Mouse (Mus musculus) left cerebral cortex, postnatal 4 days (tissue): ENCODE data around the gene Rmnd5a. TPM values are rescaled to one million over a fixed set of nuclear protein-coding genes. Genes with fewer than 3 reads are reported as not detected.

Experiments used
- DNase-seq: peaks from one replicate; pipeline ENCODE4 v3.0.0-alpha.2; 2022
- intact Hi-C: fragments of 180-260 bp; cut with DNase I; formaldehyde crosslinking; loops from one replicate; pipeline ENCODE4 v1.15.1; 2025
- total RNA-seq, 2 experiments: library from RNA; stranded (reverse); gene quantifications; 2 replicates each; pipeline ENCODE4 v1.2.3; 2021

Rmnd5a gene
- total RNA-seq, 2 experiments from 2014 or later, result 53.5 to 54.3 TPM

DNA sequence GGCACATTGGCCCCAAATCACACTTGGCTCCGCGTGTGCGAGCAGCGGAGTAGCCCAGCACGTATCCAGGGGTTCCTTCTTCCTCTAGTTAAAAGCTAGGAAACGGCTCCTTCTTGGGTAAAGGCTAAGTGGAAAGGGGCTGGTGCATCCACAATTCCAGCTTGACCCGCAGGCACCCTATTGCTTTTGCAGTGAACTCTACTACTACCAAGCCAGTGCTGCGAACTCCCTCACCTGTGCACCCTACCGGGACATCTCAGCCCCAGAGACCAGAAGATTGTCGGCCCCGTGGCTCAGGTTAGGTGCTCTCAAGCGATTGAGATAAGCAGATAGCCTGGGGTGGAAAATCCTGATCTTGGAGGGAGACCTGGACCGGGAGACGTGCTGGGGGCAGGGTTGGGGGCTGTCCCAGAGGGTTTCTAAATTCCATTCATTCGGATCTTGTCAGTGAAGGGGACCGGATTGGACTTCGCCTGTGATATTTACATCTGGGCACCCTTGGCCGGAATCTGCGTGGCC is 66.1 kb downstream of the Rmnd5a start:
- intact Hi-C loops, result no loop called here
- DNase-seq, result no peak

DNA sequence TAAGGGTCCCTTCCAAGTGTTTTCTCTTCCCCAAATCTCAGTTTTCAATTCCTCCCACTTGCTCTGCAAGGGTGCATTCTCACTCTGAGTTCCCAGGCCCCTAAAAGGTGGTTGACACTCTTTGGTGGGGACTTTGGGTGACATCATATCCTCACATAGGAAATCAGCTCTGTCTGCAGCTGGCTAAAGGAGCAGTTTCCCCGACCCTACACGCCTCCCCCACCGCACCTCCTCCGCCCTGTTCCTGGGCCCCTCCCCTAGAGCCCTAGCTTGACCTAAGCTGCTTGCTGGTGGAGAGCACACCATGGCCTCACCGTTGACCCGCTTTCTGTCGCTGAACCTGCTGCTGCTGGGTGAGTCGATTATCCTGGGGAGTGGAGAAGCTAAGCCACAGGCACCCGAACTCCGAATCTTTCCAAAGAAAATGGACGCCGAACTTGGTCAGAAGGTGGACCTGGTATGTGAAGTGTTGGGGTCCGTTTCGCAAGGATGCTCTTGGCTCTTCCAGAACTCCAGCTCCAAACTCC is 67.1 kb downstream of the Rmnd5a start, which contains the start of gene Cd8a:
Gene Cd8a (plus strand): TSS at position 179 of the 527 bp plus-strand sequence.
- intact Hi-C loops, result no loop called here
- DNase-seq, result no peak

DNA sequence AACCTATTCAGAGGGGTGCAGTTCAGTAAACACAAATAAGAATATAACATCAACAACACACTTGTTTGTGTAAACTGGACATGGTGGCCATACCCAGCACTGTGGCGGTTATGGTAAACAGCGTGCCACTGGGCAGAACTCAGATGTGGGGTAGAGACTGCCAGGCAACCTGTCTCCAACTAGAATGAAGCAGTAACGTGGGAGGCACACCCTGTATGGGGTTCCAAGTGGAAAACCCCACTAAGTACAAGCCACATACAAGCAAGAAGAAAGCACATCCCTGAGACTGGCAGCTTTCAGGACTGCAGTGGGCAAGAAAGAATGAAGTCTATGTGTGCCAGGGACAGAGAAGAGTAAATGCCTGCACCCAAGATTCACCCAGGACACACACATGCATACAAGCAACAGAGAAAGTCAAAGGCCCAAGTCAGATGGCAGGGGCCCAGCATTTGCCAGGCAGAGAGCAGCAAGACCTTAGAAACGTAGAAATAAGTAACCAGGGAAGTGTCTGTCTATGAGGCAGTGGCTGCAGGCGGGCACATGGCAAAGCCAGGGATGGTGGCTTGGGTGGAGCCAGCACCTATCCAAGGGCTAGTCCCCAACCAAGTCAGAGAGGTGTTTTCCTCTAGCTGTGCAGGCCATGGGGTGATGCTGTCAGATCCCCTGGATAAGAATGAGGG is 68.3 kb downstream of the Rmnd5a start:
- intact Hi-C loops, result no loop called here
- no peak for DNase-seq

DNA sequence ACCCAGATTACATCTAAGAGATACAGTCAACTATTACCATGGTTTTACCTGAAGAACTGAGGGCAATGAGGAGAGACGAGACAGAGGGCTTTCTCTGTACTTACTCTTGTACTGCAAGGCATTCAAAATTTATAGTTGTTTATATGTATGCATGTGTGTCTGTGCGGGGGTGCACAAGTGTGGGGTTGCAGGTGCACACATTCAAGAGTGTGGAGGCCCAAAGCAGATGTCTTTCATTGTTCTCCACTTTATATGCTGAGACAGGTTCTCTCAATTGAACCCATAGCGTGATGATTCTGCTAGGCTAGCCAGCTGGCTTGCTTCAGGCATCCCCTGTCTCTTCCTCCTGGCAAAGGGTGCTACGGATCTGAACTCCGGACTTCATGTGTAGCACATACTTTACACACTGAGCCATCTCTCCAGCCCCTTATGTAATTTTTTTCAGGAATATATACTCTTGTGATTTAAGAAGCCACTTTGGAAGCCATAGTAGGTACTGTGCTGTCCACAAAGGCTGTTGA is 69.3 kb downstream of the Rmnd5a start:
- intact Hi-C loops, result no loop called here
- DNase-seq, result no peak

DNA sequence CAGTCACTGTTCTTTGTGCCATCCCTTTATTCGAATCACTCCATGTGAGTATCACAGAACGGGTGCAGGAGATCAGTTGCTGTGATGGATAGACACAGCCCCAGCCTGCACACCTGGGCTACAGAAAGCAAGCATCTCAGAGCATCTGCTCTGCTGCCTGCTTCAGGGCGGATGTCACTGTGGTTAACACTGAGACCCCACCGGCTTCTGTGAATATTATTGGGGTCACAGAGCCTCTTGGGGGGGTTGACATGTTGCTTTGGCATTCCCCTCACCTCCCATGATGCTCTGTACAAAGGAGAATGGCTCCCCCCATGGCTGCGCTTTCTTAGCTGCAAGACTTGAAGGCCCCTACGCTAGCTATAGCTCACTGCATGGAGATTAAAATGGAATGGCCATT is 71.0 kb downstream of the Rmnd5a start:
- intact Hi-C loops, result no loop called here
- DNase-seq, result no peak

DNA sequence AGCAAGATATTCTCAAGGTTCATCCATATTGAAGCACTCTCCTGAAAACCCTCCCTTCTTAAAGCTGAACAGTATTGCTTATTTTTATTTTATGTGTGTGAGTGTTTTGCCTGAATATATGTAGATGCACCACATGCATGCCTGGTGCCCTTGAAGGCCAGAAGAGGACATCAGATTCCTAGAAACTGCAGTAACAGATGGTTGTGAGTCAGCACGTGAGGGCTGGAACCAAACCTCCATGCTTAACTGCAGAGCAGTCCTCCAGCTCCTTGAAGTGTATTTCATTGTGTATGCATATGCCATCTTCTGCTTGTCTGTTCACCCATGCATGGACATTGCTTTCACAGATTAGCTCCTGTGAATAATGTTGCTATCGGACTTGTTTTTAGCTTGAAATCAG is 76.4 kb downstream of the Rmnd5a start:
- DNase-seq, result no peak

DNA sequence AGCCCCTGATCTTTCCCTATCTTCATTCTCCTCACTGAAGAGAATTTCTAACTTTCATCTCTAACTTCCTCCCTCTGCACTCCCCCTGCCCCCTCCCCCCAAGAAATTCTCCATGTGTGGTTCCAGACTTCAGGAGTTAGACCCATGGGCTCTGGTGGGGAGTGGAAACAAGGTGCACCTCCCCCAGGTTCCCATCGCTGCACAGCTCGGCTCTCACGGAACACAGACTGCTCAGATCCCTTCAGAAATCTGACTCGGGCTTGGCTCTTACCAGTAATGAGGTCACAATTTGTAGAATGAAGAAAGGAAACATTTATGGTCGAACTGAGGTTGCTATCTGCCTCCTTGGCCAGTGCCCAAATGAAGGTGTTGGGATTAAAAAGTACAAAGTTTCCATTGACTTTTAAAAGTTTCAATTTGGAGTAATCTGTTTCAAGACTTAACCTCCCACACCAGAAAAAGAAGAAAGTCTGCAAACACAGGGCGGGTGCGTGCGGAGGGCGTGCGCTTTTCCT is 79.2 kb downstream of the Rmnd5a start:
- intact Hi-C loops, result no loop called here
- no peak for DNase-seq

More for the DNA sequence above, 76.4 kb downstream of the Rmnd5a start:
- intact Hi-C loops, result no loop called here

DNA sequence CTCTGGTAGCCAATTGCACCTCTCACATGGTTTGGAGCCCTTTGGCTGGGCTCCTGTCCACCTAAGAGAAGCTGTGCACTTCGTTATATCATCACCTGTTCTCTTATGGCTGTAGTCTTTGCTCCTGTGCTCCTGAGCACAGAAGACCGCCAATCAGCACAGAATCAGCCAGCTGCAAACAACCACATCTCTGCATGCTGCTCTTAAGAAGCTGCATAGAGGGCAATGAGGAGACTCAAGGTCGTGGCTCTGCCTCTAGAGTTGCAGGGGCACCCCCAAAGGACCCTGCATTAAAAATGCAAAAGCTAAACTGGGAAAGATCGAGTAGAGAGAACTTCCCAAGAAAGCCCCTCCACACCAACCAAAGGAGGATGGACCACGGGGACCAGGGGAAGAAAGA is 79.7 kb downstream of the Rmnd5a start:
- intact Hi-C loops, result no loop called here
- no peak for DNase-seq

DNA sequence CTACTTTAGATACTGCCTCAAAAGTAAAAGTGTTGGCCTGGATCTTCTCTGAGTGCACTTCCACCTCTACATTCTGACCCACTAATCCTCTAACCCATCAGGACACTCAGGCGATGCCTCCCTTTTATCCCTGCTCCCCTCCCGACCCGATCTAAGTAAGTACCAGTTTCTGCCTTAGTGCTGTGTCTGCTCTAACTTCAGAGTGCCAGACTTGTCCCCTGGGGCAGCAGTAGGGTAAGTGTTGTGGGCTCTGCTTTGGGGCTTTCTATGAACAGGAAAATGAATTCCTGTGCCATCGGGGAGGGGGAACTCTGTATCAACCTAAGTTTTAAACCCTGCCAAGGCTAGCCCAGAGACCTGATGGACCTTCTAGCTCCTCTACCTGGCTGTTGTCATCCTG is 80.2 kb downstream of the Rmnd5a start:
- DNase-seq, result no peak
- intact Hi-C loops, result no loop called here

DNA sequence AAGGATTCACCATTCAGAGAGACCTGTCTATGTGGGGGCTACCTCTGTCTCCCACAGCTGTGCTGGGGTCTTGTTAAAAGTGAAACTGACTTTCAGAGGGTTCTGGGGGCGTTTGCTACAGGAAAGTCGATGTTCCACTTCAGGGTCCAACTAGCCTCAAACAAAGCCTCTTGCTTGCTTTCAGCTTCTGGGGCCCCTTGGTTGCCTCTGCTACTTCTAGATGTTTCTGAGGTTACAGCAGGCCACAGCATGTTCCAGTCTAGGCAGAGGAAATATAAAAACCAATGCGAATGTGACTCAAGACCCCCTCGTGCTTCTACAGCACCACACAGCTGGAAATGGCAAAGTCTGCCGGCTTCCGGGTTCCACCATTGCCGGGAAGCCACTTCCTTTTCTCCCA is 82.9 kb downstream of the Rmnd5a start:
- no peak for DNase-seq
- intact Hi-C loops, result no loop called here

DNA sequence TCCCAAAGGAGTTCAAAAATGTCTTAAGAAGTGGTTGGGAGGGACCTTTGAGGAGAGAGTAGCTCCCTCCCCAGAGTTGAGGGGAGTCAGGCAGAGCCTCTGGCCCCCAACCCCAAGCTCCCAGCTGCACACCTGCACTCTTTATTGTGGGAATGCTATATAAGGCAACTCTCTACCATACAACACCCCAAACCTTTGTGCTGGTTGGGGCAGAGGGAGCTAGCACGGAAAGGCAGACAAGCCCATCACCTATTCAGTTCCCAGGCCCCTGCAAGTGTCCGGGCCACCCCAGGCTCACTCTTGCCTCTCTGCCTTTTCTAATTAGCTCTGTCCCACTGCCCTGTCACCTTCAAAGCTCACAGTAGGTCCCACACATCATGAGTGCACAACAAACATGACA is 86.7 kb downstream of the Rmnd5a start:
- DNase-seq, result no peak
- intact Hi-C loops, result no loop called here

DNA sequence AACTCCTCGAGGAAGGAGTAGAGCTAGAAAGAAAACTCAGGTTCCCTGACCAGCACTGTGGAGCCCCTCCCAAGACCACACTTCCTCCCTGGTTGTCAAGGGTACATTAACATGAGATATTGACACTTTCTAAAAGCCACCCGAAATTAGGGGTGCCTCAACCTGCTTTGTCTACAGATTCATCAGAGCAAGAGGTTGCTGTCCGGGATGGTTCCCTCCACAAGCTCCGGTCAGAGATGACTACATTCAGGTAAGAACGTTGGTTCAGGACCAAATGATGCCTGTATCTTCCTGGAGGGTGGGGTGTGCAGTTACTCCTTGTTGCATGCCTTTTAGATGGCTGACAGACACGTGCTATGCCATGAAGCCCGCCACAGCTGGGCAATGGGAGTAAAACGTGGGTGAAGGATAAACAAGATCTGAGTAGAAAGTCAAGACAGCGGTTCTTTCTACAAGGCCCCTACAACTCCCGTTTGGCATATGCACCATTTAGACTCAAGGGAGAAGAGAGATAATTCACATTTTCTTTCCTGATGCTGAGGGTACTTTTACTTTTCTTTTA is 87.5 kb downstream of the Rmnd5a start:
- intact Hi-C loops, result no loop called here
- no peak for DNase-seq

DNA sequence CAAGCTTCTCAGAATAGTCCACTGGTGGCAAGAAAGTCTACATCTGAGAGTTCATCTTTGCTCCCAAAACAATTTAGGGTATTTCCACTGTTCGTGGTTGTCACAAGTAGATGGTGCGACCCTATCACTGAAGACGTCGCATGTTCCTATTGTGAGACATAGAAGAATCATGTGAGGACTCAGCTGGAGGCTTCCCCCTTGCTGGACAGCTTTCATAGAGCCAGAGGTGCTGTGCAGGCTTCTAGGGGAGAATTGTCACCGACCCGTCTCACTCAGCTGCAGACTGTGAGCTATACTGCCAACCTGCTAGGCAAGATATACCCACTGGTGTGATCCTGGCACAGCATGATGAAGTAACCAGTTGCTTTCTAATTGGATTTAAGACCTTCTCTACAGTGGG is 88.2 kb downstream of the Rmnd5a start:
- intact Hi-C loops, result no loop called here
- no peak for DNase-seq

DNA sequence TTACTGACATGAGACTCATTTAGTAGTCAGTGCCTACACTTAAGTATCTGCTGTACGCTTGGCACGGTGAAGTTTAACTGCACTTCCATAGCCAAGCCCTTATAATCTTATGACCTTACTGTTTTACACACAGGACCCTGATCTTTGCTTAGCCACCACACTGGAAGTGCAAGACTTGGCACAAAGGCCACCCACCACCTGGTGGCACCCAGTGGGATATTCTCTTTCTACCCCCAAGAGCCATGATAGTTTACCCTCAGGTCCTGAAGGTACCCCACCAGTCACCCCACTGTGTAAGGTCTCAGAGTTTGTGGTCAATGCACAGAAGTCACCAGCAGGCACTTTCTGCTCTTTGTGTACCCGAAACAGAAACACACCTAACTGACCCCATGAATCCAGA is 89.2 kb downstream of the Rmnd5a start:
- intact Hi-C loops, result no loop called here
- DNase-seq, result no peak

DNA sequence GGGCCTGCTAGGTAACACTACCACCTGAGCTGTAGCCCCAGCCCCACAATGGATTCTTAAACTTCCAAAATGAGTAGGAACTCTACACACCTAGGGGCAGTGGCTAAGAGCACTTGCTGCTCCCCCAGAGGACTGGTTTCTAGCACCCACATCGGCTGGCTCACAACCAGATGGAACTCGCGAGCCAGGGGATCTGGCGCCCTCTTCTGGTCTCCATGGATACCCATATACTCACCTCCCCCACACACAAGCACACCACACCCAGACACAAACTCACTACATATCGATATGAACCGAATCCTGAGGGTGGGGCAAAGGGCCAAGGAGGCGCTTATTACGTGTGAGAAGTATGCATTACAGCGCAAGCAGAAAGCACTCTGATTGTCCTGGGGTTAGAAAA is 92.4 kb downstream of the Rmnd5a start:
- no peak for DNase-seq
- intact Hi-C loops, result no loop called here

DNA sequence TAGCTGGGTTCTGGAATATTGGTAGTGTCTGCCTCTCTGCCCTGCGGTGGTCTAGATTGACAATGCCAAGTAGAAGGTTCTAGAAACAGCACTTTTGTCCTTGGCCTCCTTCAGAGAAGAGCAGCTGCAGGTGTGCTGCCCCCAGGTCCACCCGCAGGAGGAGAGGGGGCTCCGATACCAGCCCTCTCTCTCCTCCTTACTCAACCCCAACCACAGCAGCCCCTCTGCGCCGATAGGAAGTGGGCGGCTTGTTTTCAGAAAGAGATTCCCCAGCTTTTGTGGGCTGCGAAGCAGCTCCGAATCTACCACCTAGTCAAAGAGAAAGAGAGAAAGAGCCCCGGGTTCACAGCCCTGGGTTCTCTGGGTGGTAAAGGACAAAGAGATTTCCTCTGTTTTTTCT is 99.3 kb downstream of the Rmnd5a start:
- no peak for DNase-seq
- intact Hi-C loops, result no loop called here

DNA sequence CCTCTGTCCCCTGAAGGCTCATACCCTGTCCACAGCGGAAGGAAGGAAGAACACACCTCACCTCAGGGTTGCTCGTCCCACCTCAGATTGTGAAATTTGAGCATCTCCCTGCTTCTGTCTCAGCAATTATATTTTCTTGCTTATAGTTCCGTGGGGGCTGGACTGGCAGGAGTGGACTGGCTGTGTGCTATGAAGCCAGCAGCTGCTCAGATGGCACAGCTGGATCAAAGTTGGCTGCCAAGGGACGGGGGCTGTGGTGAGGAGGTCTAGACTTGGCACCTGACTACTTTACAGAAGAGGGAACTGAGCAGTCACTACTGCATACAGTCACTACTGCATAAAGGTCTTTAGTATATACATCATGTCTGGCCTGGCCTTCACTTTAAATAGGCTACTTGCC is 101.1 kb downstream of the Rmnd5a start:
- intact Hi-C loops, result no loop called here
- no peak for DNase-seq

DNA sequence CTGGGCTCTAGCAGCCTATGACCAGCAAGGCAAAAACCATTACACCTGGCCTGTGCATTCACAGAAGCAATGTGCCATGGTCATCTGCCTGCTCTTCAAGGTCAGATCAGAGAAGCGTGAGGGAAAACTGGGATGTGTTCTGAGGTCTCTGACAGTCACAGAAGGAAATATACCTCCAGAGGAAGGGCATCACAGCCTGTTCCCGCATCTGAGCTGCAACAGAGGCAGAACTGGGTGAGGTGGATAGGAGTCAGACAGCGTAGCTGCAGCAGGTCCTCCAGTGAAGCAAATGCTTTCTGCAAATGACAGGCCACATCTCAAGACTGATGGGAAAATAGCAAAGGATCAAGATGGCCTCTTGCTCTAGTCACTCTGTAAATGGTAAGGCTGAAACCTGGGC is 101.5 kb downstream of the Rmnd5a start:
- intact Hi-C loops, result no loop called here

More for the DNA sequence above, 101.5 kb downstream of the Rmnd5a start:
- DNase-seq, result no peak
